Mouse (Mus musculus) small intestine, adult 2 months (tissue): ENCODE results near the gene Ggcx. TPM values are rescaled to one million over a fixed set of nuclear protein-coding genes. Genes with fewer than 3 reads are reported as not detected.
"Not testable (repeated sequence)": the region's sequence is repeated elsewhere in the genome, so short reads cannot be mapped to it uniquely, and the experiment has no call there.

ENCODE experiments used
- H3K27ac ChIP-seq: fragments of 200-500 bp; 2 replicates; pipeline ENCODE4 v1.5.1; 2012; ENCODE audit warnings: low read depth, low read length, control low read depth, inconsistent platforms; ENCODE audit not compliant: insufficient read depth
- H3K27me3 ChIP-seq: fragments of 200-500 bp; 2 replicates; pipeline ENCODE4 v1.6.1; 2012; ENCODE audit warnings: mild to moderate bottlenecking, moderate library complexity, low read length, inconsistent platforms; ENCODE audit not compliant: control insufficient read depth, insufficient read depth
- H3K36me3 ChIP-seq: fragments of 200-500 bp; 2 replicates; pipeline ENCODE4 v1.6.1; 2012; ENCODE audit warnings: mild to moderate bottlenecking, low read length, control low read depth, inconsistent platforms; ENCODE audit not compliant: control insufficient read depth, insufficient read depth
- H3K4me1 ChIP-seq: fragments of 200-500 bp; 2 replicates; pipeline ENCODE4 v1.6.1; 2012; ENCODE audit warnings: low read length, inconsistent platforms, mixed read lengths; ENCODE audit not compliant: control insufficient read depth, insufficient read depth, insufficient read length
- H3K4me3 ChIP-seq: fragments of 200-500 bp; 2 replicates; pipeline ENCODE4 v1.5.1; 2012; ENCODE audit warnings: low read depth, mild to moderate bottlenecking, control low read depth, inconsistent platforms, low read length, moderate library complexity
- CTCF ChIP-seq: fragments of 200-500 bp; IDR thresholded peaks from 2 replicates; pipeline ENCODE4 v1.5.1; 2012; ENCODE audit warnings: low read depth, mild to moderate bottlenecking, control low read depth, inconsistent platforms, low read length, moderate library complexity, mixed read lengths; ENCODE audit not compliant: insufficient replicate concordance, insufficient read length; ENCODE audit errors: extremely low read depth
- POLR2A ChIP-seq: fragments of 200-500 bp; IDR thresholded peaks from 2 replicates; pipeline ENCODE4 v1.6.1; 2012; ENCODE audit warnings: low read depth, mild to moderate bottlenecking, control low read depth, inconsistent platforms, low read length, moderate library complexity
- WGBS: fragments of 180-500 bp; shearing (Covaris S2); methylation state at CpG from one replicate; pipeline ENCODE4 v1.1.7; 2018; 5-methylcytosine and 5-hydroxymethylcytosine counted together
- polyA plus RNA-seq: library from polyadenylated mRNA; depleted of rRNA; stranded (reverse); fragments of >200 nt; gene quantifications from 2 replicates; pipeline ENCODE4 v1.2.3, GENCODE M21; 2012

The Ggcx gene
- polyA plus RNA-seq, 1 experiment = 6.1 TPM

- WGBS = 38% methylated on average over 8 of the region's 8 CpGs
These were observed 51.5 kb downstream of the Ggcx start for GRCm38 (mm10) chr6:72465361-72466157.

GRCm38 (mm10) chr6:72466171-72466570, 52.1 kb downstream of the Ggcx start:
- H3K27me3 ChIP-seq = no peaks in the 10 kb centered on the region
- H3K4me1 ChIP-seq = peaks cover 4% of the 10 kb centered on the region; the same call in 1 of the 2 replicates
- no peaks in the 10 kb centered on the region for H3K36me3 ChIP-seq
- no peak overlapping the region for H3K4me3 ChIP-seq
- TF ChIP-seq CTCF = no peak
- TF ChIP-seq POLR2A = no peak
- WGBS = 82% methylated on average over 4 of the region's 4 CpGs
- no peak overlapping the region for H3K27ac ChIP-seq

More at GRCm38 (mm10) chr6:72465361-72466157, 51.5 kb downstream of the Ggcx start:
- no peaks in the 10 kb centered on the region for H3K36me3 ChIP-seq
- peaks cover 9% of the 10 kb centered on the region; the same call in 1 of the 2 replicates for H3K4me1 ChIP-seq
- TF ChIP-seq POLR2A (no peak), CTCF (no peak)
- no peaks in the 10 kb centered on the region for H3K27me3 ChIP-seq
- no peak overlapping the region for H3K27ac ChIP-seq
- no peak overlapping the region for H3K4me3 ChIP-seq

- Histone ChIP-seq H3K27me3 (no peaks in the 10 kb centered on the region), H3K36me3 (no peaks in the 10 kb centered on the region), H3K4me1 (peaks cover 2% of the 10 kb centered on the region; the same call in 1 of the 2 replicates), H3K4me3 (no peak overlapping the region), H3K27ac (peak overlapping the region; percentile 44)
- 62% methylated on average over 14 of the region's 14 CpGs for WGBS
- TF ChIP-seq CTCF (no peak), POLR2A (no peak)
These were observed 59.3 kb downstream of the Ggcx start for GRCm38 (mm10) chr6:72473264-72474041.

GRCm38 (mm10) chr6:72475221-72475985, 61.3 kb downstream of the Ggcx start:
- no peaks in the 10 kb centered on the region for H3K36me3 ChIP-seq
- H3K27me3 ChIP-seq = no peaks in the 10 kb centered on the region
- no peak overlapping the region for H3K4me3 ChIP-seq
- H3K4me1 ChIP-seq = peaks cover 5% of the 10 kb centered on the region; the same call in 1 of the 2 replicates
- WGBS = 73% methylated on average over 4 of the region's 4 CpGs
- TF ChIP-seq CTCF (no peak), POLR2A (no peak)
- H3K27ac ChIP-seq = no peak overlapping the region

GRCm38 (mm10) chr6:72476836-72477235, 62.7 kb downstream of the Ggcx start:
- WGBS = 90% methylated on average over 5 of the region's 5 CpGs
- TF ChIP-seq CTCF (no peak), POLR2A (no peak)
- Histone ChIP-seq H3K36me3 (no peaks in the 10 kb centered on the region), H3K4me1 (peaks cover 11% of the 10 kb centered on the region; the same call in 1 of the 2 replicates), H3K27ac (no peak overlapping the region), H3K27me3 (no peaks in the 10 kb centered on the region), H3K4me3 (no peak overlapping the region)

- Histone ChIP-seq H3K36me3 (no peaks in the 10 kb centered on the region), H3K4me1 (peaks cover 11% of the 10 kb centered on the region; the same call in 1 of the 2 replicates), H3K4me3 (no peak overlapping the region), H3K27ac (no peak overlapping the region), H3K27me3 (no peaks in the 10 kb centered on the region)
- TF ChIP-seq POLR2A (no peak), CTCF (no peak)
- WGBS = 79% methylated on average over 3 of the region's 3 CpGs
These were observed 63.5 kb downstream of the Ggcx start for GRCm38 (mm10) chr6:72477621-72478020.

GRCm38 (mm10) chr6:72478691-72479090, 64.6 kb downstream of the Ggcx start:
- WGBS = 92% methylated on average over 3 of the region's 3 CpGs

More at GRCm38 (mm10) chr6:72478691-72479090, 64.6 kb downstream of the Ggcx start:
- not testable (repeated sequence) for H3K27me3 ChIP-seq, H3K36me3 ChIP-seq, H3K4me3 ChIP-seq, H3K27ac ChIP-seq, H3K4me1 ChIP-seq
